Mouse (Mus musculus) lung, postnatal 0 days (tissue): ENCODE measurements around the gene Rps6ka3. TPM values are rescaled to one million over a fixed set of nuclear protein-coding genes. Genes with fewer than 3 reads are reported as not detected.
A peak's percentile ranks its signal among the peaks of the same experiment; 100 is the strongest.

Experiments
- ATAC-seq: fragments of 200-750 bp; cut with Nextera tagmentation; 2 replicates; pipeline ENCODE4 v1.8.0; 2017; ENCODE audit warnings: moderate library complexity
- DNase-seq: peaks from one replicate; pipeline ENCODE4 v3.0.0-alpha.2; 2016; ENCODE audit warnings: low spot score
- H3K27ac ChIP-seq: fragments of 300-500 bp; sonication (generic); 2 replicates; pipeline ENCODE4 v1.5.1; 2014; ENCODE audit warnings: antibody characterized with exemption, mild to moderate bottlenecking, low read length, mixed read lengths
- H3K27me3 ChIP-seq: fragments of 300-500 bp; sonication (generic); replicated peaks from 2 replicates; pipeline ENCODE4 v1.6.1; 2014; ENCODE audit warnings: low read length, mixed read lengths; ENCODE audit not compliant: insufficient read depth
- H3K36me3 ChIP-seq: fragments of 300-500 bp; sonication (generic); 2 replicates; pipeline ENCODE4 v1.6.1; 2014; ENCODE audit warnings: low read length, mixed read lengths; ENCODE audit not compliant: insufficient read depth
- H3K4me1 ChIP-seq: fragments of 300-500 bp; sonication (generic); 2 replicates; pipeline ENCODE4 v1.6.1; 2014; ENCODE audit warnings: antibody characterized with exemption, low read depth, low read length, mixed read lengths; ENCODE audit not compliant: insufficient read depth
- H3K4me2 ChIP-seq: fragments of 300-500 bp; sonication (generic); replicated peaks from 2 replicates; pipeline ENCODE4 v1.6.1; 2014; ENCODE audit warnings: low read depth, mild to moderate bottlenecking, low read length, moderate library complexity, mixed read lengths
- H3K4me3 ChIP-seq: fragments of 300-500 bp; sonication (generic); 2 replicates; pipeline ENCODE4 v1.5.1; 2014; ENCODE audit warnings: low read depth, low read length
- H3K9ac ChIP-seq: fragments of 300-500 bp; sonication (generic); replicated peaks from 2 replicates; pipeline ENCODE4 v1.6.1; 2014; ENCODE audit warnings: low read depth, mild to moderate bottlenecking
- H3K9me3 ChIP-seq: fragments of 300-500 bp; sonication (generic); 2 replicates; pipeline ENCODE4 v1.6.1; 2016; ENCODE audit warnings: low read length, mixed read lengths
- CTCF ChIP-seq: IDR thresholded peaks from 2 replicates; pipeline ENCODE4 v1.5.1; 2016; ENCODE audit warnings: antibody characterized with exemption, mild to moderate bottlenecking
- EP300 ChIP-seq: IDR thresholded peaks from 2 replicates; pipeline ENCODE4 v1.6.1; 2016; ENCODE audit warnings: antibody characterized with exemption, mild to moderate bottlenecking, control low read depth
- WGBS: fragments of 180-500 bp; shearing (Covaris S2); extraction: QIAGEN DNeasy Blood & Tissue Kit; methylation state at CpG from one replicate; pipeline ENCODE4 v1.1.7; 2014; 5-methylcytosine and 5-hydroxymethylcytosine counted together
- polyA plus RNA-seq: library from polyadenylated mRNA; unstranded; fragments of >200 nt; fragmentation: Nextera tagmentation; extraction: Ambion mirVana; gene quantifications from 2 replicates; pipeline ENCODE4 v1.2.1, GENCODE M21; 2015

The Rps6ka3 gene
- polyA plus RNA-seq, result 6.6 and 6.8 TPM in 2 replicates

DNA sequence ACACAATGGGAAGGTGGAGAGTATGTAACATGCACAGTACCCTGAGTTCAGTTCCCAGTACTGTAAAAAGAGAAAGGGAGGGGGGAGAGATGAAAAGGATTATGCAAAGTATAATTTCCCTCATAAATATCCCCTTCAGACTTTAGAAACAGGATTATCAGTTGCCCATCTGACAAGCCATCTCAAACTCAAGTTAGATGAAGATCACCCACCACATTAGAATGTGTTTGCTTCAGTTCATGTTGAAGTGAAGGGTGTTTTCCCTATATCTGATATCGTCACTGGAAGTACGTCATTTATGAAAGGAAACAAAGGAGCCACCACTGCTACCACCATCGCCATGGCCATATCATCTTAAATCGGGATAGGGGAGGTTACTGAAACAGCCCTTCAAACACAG, at the start of gene Rps6ka3:
Gene Rps6ka3, plus strand, starts transcription at position 301 of the 400 bp plus-strand sequence.
- 85% methylated on average over 4 of the region's 4 CpGs for WGBS
- Histone ChIP-seq H3K27me3 (no peaks in the 10 kb centered on the region), H3K9ac (no peak within 1 kb of the TSS), H3K4me3 (no peak within 1 kb of the TSS), H3K27ac (no peak within 1 kb of the TSS), H3K4me1 (no peaks in the 10 kb centered on the region), H3K4me2 (no peak within 1 kb of the TSS), H3K9me3 (no peaks in the 10 kb centered on the region), H3K36me3 (no peaks in the 10 kb centered on the region)
- TF ChIP-seq EP300 (no peak), CTCF (no peak)
- no peak for ATAC-seq
- DNase-seq, result no peak

DNA sequence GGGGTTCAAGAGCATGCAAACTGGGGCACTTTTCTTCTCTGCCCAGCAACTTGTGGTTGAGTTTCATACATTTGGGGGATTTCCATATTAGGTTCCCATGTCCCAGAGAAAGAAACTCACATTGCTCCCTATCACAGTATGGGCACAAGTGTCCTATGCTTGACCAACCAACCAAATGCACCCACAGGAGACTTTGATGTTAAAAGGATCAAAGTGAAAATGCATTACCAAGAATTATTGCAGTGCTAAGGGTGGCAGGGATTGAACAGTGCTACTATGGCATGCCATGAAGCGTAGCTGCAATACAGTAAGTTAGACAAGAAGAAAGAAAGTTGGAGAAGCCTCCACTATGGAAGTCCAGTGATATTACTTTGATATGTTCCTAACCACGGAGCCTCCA, 40.9 kb upstream of the Rps6ka3 start:
- no peaks in the 10 kb centered on the region for H3K36me3 ChIP-seq
- no peaks in the 10 kb centered on the region for H3K9me3 ChIP-seq
- no peak overlapping the region for H3K9ac ChIP-seq
- H3K4me2 ChIP-seq, result no peak overlapping the region
- ATAC-seq, result no peak
- TF ChIP-seq EP300, result no peak
- no peak for TF ChIP-seq CTCF
- WGBS, result 82% methylated on average over 2 of the region's 2 CpGs
- no peak overlapping the region for H3K27ac ChIP-seq
- DNase-seq, result no peak
- no peaks in the 10 kb centered on the region for H3K4me1 ChIP-seq
- H3K27me3 ChIP-seq, result no peaks in the 10 kb centered on the region
- no peak overlapping the region for H3K4me3 ChIP-seq

DNA sequence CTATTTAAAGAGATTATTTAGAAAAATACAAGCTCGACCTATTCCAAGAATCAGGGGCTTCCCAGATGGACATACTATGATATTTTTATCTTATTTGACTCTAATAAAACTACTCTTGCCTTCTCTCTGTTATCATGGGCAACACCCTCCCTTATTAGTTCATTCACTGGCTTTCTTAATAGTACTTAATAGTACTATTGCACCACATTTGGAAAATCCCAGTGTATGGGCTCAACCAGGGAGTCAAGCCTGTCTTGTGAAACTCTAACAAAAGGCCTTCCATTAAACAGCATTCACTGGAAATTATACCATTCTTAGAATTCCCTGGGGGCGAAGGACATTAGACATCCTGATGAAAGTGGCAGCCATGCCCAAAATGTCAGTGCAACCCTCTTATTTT, 38.5 kb upstream of the Rps6ka3 start:
- Histone ChIP-seq H3K4me1 (no peaks in the 10 kb centered on the region), H3K4me2 (no peak overlapping the region), H3K27me3 (no peaks in the 10 kb centered on the region), H3K36me3 (no peaks in the 10 kb centered on the region), H3K9ac (no peak overlapping the region), H3K9me3 (no peaks in the 10 kb centered on the region), H3K4me3 (no peak overlapping the region), H3K27ac (no peak overlapping the region)
- ATAC-seq (peak; percentile 66), DNase-seq (peak; percentile 69)
- TF ChIP-seq CTCF (no peak), EP300 (no peak)
- 38% methylated on average over 2 of the region's 2 CpGs for WGBS

DNA sequence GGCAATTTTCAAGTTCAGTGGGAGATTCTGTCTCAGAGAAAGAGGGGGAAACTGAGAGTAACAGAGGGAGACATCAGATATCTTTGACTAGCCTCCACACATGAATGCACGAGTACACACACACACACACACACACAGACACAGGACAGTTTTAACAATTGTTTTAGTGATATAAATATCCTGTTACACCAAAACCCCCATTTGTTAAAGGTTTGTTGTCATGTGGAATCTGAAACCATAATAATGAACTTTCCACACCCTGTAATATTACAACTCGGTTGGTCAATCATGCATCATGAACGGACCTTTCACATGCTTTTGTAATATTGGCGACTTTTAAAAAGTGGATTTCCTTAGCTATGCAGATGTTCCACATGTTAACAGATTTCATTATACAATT, 18.5 kb upstream of the Rps6ka3 start:
- TF ChIP-seq CTCF, result no peak
- TF ChIP-seq EP300, result no peak
- no peaks in the 10 kb centered on the region for H3K36me3 ChIP-seq
- DNase-seq, result no peak
- no peak overlapping the region for H3K27ac ChIP-seq
- no peak overlapping the region for H3K4me2 ChIP-seq
- H3K9me3 ChIP-seq, result no peaks in the 10 kb centered on the region
- no peak for ATAC-seq
- H3K9ac ChIP-seq, result no peak overlapping the region
- whole genome bisulfite sequencing, result 78% methylated on average over 4 of the region's 4 CpGs
- no peaks in the 10 kb centered on the region for H3K4me1 ChIP-seq
- H3K4me3 ChIP-seq, result no peak overlapping the region
- no peaks in the 10 kb centered on the region for H3K27me3 ChIP-seq

DNA sequence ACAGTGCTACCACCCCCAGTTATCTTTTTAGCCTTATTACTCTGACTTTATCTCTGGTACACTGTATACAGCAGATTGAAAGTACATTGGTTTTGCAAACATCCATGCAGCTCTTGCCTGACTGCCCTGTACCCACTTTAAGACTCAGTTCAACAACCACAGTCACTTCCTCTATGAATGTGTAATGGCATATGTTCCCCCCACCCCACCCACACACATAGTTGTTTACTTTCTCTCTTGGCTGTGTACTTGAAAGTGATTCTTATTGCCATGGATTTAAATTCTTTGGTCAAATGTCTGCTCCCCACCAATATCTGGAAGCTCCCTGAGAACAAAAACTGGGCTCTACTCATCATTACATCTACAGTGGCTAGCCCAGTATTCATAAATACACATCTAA, 10.6 kb upstream of the Rps6ka3 start:
- Histone ChIP-seq H3K4me3 (no peak overlapping the region), H3K36me3 (no peaks in the 10 kb centered on the region), H3K27ac (no peak overlapping the region), H3K27me3 (no peaks in the 10 kb centered on the region), H3K9ac (no peak overlapping the region), H3K4me1 (no peaks in the 10 kb centered on the region), H3K9me3 (no peaks in the 10 kb centered on the region), H3K4me2 (no peak overlapping the region)
- TF ChIP-seq EP300 (no peak), CTCF (no peak)
- ATAC-seq (no peak), DNase-seq (no peak)

DNA sequence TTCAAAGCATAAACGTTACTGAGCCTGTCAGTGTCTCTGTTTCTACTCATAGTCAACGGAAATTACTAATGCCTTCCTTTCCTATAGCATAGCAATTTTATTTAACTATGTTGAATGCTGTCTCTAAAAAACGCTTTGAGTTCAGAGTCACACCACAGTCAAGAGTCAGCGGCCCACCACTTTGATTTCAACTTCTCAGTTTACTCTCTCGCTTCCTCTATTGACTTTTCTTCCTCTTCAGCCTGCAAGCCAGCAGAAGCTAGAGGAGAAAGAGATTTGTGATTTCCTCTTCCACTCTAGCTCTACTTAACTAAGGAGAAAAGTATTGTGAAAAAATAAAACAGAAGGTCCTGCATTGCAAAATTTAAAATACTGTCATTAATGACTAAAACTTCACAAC, 10.0 kb upstream of the Rps6ka3 start:
- Histone ChIP-seq H3K27ac (no peak overlapping the region), H3K4me1 (no peaks in the 10 kb centered on the region), H3K4me2 (no peak overlapping the region), H3K9ac (no peak overlapping the region), H3K36me3 (no peaks in the 10 kb centered on the region), H3K9me3 (no peaks in the 10 kb centered on the region), H3K4me3 (no peak overlapping the region), H3K27me3 (no peaks in the 10 kb centered on the region)
- TF ChIP-seq EP300 (no peak), CTCF (no peak)
- ATAC-seq (peak; percentile 43; the same call in 1 of the 2 replicates), DNase-seq (peak; percentile 54)
- 24% methylated on average over 5 of the region's 5 CpGs for WGBS
